Mouse (Mus musculus) heart, embryonic 14.5 days (tissue): ENCODE measurements around the gene Itga8. TPM values are rescaled to one million over a fixed set of nuclear protein-coding genes. Genes with fewer than 3 reads are reported as not detected.

ENCODE experiments used
- ATAC-seq: fragments of 200-750 bp; cut with Nextera tagmentation; 2 replicates; pipeline ENCODE4 v1.8.0; 2017; ENCODE audit warnings: low read depth, moderate TSS enrichment; ENCODE audit not compliant: insufficient number of reproducible peaks, insufficient read depth, low FRiP score
- H3K27ac ChIP-seq, 2 experiments: fragments of 200-500 bp in 1 of 2; fragments of 300-500 bp in 1 of 2; sonication (generic) in 1 of 2; replicated peaks in 1 of 2; 2 replicates each; pipeline ENCODE4 v1.5.1; 2012 to 2014; ENCODE audit warnings: low read depth in 2 of 2, low read length in 2 of 2, control low read depth in 1 of 2, mild to moderate bottlenecking in 1 of 2, mixed read lengths in 1 of 2; ENCODE audit not compliant: control insufficient read depth in 1 of 2, insufficient read depth in 1 of 2
- H3K27me3 ChIP-seq: fragments of 300-500 bp; sonication (generic); 2 replicates; pipeline ENCODE4 v1.6.1; 2014; ENCODE audit warnings: mild to moderate bottlenecking, low read length, control low read depth; ENCODE audit not compliant: control insufficient read depth, insufficient read depth
- H3K36me3 ChIP-seq: fragments of 300-500 bp; sonication (generic); 2 replicates; pipeline ENCODE4 v1.6.1; 2014; ENCODE audit warnings: mild to moderate bottlenecking, control low read depth, low read length, mixed read lengths; ENCODE audit not compliant: control insufficient read depth, insufficient read depth
- H3K4me1 ChIP-seq, 2 experiments: fragments of 200-500 bp in 1 of 2; fragments of 300-500 bp in 1 of 2; sonication (generic) in 1 of 2; 2 replicates each; pipeline ENCODE4 v1.6.1; 2012 to 2014; ENCODE audit warnings: low read length in 2 of 2, control low read depth in 1 of 2, mixed read lengths in 1 of 2; ENCODE audit not compliant: control insufficient read depth in 2 of 2, insufficient read depth in 2 of 2
- H3K4me2 ChIP-seq: fragments of 300-500 bp; sonication (generic); 2 replicates; pipeline ENCODE4 v1.6.1; 2014; ENCODE audit warnings: mild to moderate bottlenecking, low read length
- H3K4me3 ChIP-seq, 2 experiments: fragments of 200-500 bp in 1 of 2; fragments of 300-500 bp in 1 of 2; sonication (generic) in 1 of 2; 2 replicates each; pipeline ENCODE4 v1.5.1; 2012 to 2014; ENCODE audit warnings: low read length in 2 of 2, mild to moderate bottlenecking in 2 of 2, control low read depth in 1 of 2, low read depth in 1 of 2, moderate library complexity in 1 of 2; ENCODE audit not compliant: control insufficient read depth in 1 of 2, insufficient read depth in 1 of 2
- H3K9ac ChIP-seq: fragments of 300-500 bp; sonication (generic); 2 replicates; pipeline ENCODE4 v1.6.1; 2014; ENCODE audit warnings: mild to moderate bottlenecking, low read length
- H3K9me3 ChIP-seq: fragments of 300-500 bp; sonication (generic); 2 replicates; pipeline ENCODE4 v1.6.1; 2016; ENCODE audit warnings: low read length, control low read depth; ENCODE audit not compliant: control insufficient read depth
- WGBS: fragments of 180-500 bp; shearing (Covaris S2); extraction: QIAGEN DNeasy Blood & Tissue Kit; methylation state at CpG from one replicate; pipeline ENCODE4 v1.1.7; 2014; 5-methylcytosine and 5-hydroxymethylcytosine counted together
- polyA plus RNA-seq: library from polyadenylated mRNA; unstranded; fragments of >200 nt; fragmentation: Nextera tagmentation; extraction: Ambion mirVana; gene quantifications from 2 replicates; pipeline ENCODE4 v1.2.1, GENCODE M21; 2014

Itga8 gene
- polyA plus RNA-seq, 1 experiment from 2014 or later, result 13.7 TPM

DNA sequence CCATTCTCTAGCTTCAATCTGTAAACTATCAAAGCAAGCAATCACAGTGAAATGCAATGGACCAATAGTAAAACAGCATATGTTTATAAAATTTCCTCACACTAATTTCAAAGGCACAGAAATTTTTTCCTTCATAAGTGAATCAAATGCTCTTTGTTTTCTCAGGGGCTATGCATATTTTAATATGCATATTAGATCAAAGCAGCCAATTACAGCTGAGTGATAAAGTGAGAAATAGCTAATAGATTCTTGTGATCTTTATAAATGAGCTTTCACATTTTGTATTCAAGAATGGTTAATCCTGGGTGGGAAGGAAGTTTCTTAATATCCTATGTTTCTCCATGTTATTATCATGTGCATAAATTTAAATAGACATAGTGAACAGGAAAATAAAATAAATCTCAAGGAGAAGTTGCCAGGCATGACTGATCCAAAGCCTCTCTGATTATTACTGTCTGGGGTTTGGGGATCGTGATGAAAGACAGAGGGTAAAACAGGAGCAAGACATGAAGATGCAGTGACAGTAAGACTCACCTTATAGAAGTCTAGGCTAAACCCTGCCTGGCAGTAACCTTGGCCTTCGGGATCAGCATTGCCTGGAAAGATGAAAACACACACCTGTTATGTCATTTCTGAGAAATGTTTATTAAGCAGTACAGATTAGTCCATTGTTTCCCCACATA, 44.9 kb downstream of the Itga8 start:
- Histone ChIP-seq H3K9ac (no peak overlapping the region), H3K27ac (no peak overlapping the region), H3K4me1 (no peaks in the 10 kb centered on the region), H3K36me3 (peaks cover 5% of the 10 kb centered on the region; the same call in 1 of the 2 replicates), H3K4me2 (no peak overlapping the region), H3K9me3 (no peaks in the 10 kb centered on the region), H3K27me3 (no peaks in the 10 kb centered on the region), H3K4me3 (no peak overlapping the region)
- no peak for ATAC-seq
- WGBS, result 75% methylated on average over 2 of the region's 2 CpGs

GRCm38 (mm10) chr2:12255901-12256300, 45.8 kb downstream of the Itga8 start:
- peaks cover 5% of the 10 kb centered on the region; the same call in 1 of the 2 replicates for H3K36me3 ChIP-seq
- no peak overlapping the region for H3K9ac ChIP-seq
- no peak overlapping the region for H3K4me2 ChIP-seq
- WGBS, result 88% methylated on average over 2 of the region's 2 CpGs
- no peaks in the 10 kb centered on the region for H3K4me1 ChIP-seq
- no peaks in the 10 kb centered on the region for H3K9me3 ChIP-seq
- no peaks in the 10 kb centered on the region for H3K27me3 ChIP-seq
- no peak for ATAC-seq
- H3K27ac ChIP-seq, result no peak overlapping the region
- H3K4me3 ChIP-seq, result no peak overlapping the region

GRCm38 (mm10) chr2:12235345-12235744, 66.4 kb downstream of the Itga8 start:
- no peak overlapping the region for H3K9ac ChIP-seq
- H3K4me3 ChIP-seq, result no peak overlapping the region
- H3K4me1 ChIP-seq, result no peaks in the 10 kb centered on the region
- WGBS, result 84% methylated on average over 3 of the region's 3 CpGs
- H3K36me3 ChIP-seq, result no peaks in the 10 kb centered on the region
- no peak for ATAC-seq
- no peaks in the 10 kb centered on the region for H3K27me3 ChIP-seq
- H3K9me3 ChIP-seq, result no peaks in the 10 kb centered on the region
- no peak overlapping the region for H3K27ac ChIP-seq
- H3K4me2 ChIP-seq, result no peak overlapping the region

DNA sequence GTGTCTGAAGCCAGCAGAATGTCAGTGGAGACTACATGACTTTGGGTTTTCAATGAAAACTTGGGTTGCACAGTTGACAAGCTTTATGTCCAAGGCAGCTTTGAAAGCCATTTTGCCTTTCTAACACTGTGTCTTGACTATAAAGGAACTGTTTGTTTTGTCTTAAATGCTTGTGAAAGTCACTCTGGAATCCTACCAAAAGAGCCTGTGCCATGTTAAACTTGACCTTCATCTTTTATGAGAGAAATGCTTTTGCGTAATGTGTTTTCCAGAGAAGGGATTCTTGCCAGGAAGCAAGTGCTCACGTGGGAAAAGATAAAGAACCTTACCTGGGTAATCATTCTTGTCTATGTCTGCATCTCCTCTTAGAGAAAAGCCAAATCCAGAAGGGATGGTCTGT, 72.0 kb downstream of the Itga8 start:
- Histone ChIP-seq H3K36me3 (0 out of 2 replicates have a peak, but pooled peaks cover 4% of the 10 kb centered on the region), H3K27me3 (no peaks in the 10 kb centered on the region), H3K4me1 (peaks cover 0 to 4% of the 10 kb centered on the region in 2 experiments; a peak in 1 of 4 replicates), H3K4me3 (no peak overlapping the region), H3K9ac (no peak overlapping the region), H3K27ac (no peak overlapping the region), H3K4me2 (no peak overlapping the region), H3K9me3 (no peaks in the 10 kb centered on the region)
- no peak for ATAC-seq
- WGBS, result 72% methylated on average over 2 of the region's 2 CpGs

DNA sequence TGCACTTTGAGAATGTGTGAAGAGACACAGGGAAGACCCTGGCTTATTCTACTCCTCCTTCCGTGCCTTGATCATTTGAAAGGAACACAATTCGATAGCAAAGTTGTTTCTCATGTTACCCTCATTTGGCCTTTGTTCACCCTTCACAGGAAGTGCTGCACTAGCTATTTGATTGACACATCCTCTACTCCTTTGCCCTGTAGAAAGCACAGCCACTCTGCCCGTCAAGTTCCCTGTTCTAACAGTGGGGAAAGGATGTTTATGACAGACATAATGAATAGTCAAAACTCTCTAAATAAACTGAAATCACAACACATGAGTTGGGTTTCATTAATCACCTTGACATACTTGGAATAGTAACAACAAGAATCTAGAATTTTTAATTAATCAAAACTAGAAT, 73.4 kb downstream of the Itga8 start:
- 0 out of 2 replicates have a peak, but pooled peaks cover 4% of the 10 kb centered on the region for H3K36me3 ChIP-seq
- H3K4me1 ChIP-seq, result peaks cover 0 to 4% of the 10 kb centered on the region in 2 experiments; a peak in 1 of 4 replicates
- 57% methylated on average over 3 of the region's 3 CpGs for WGBS
- H3K9ac ChIP-seq, result no peak overlapping the region
- ATAC-seq, result no peak
- H3K4me3 ChIP-seq, result no peak overlapping the region
- H3K9me3 ChIP-seq, result no peaks in the 10 kb centered on the region
- H3K4me2 ChIP-seq, result no peak overlapping the region
- H3K27ac ChIP-seq, result no peak overlapping the region
- H3K27me3 ChIP-seq, result no peaks in the 10 kb centered on the region

DNA sequence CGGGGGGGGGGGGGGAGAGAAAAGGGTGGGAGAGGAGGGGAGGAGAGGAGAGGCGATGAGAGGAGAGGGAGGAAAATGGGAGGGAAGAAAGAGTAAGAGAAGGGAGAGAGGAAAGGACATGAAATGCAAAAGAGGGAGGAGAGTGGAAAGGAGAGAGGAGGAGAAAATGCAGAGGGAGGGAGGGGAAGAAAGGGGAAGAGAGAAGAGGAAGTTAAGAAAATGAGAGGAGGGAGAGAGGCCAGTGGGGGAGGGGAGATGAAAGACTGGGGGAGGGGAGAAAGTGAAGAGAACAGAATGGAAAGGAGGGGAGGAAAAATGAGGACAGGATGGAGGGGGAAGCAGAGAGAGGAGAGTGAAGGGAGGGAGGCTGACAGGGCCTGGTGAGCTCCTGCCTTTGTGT, 74.5 kb downstream of the Itga8 start:
- no peaks in the 10 kb centered on the region for H3K9me3 ChIP-seq
- no peak overlapping the region for H3K27ac ChIP-seq
- H3K4me2 ChIP-seq, result no peak overlapping the region
- no peak overlapping the region for H3K4me3 ChIP-seq
- no peak overlapping the region for H3K9ac ChIP-seq
- H3K4me1 ChIP-seq, result peaks cover 0 to 4% of the 10 kb centered on the region in 2 experiments; a peak in 1 of 4 replicates
- ATAC-seq, result no peak
- no peaks in the 10 kb centered on the region for H3K27me3 ChIP-seq
- 42% methylated on average over 2 of the region's 2 CpGs for WGBS
- 0 out of 2 replicates have a peak, but pooled peaks cover 4% of the 10 kb centered on the region for H3K36me3 ChIP-seq

GRCm38 (mm10) chr2:12226367-12226766, 75.4 kb downstream of the Itga8 start:
- WGBS, result 24% methylated on average over 1 of the region's 1 CpGs
- Histone ChIP-seq H3K4me2 (peak overlapping the region; percentile 11; the same call in 1 of the 2 replicates), H3K9me3 (no peaks in the 10 kb centered on the region), H3K27ac (no peak overlapping the region), H3K36me3 (0 out of 2 replicates have a peak, but pooled peaks cover 4% of the 10 kb centered on the region), H3K4me1 (peaks cover 0 to 4% of the 10 kb centered on the region in 2 experiments; a peak in 1 of 4 replicates), H3K4me3 (no peak overlapping the region), H3K9ac (no peak overlapping the region), H3K27me3 (no peaks in the 10 kb centered on the region)
- peak; percentile 39; the same call in 1 of the 2 replicates for ATAC-seq
